Comparison of ENCODE assay signal across 18 mouse cellular contexts in the genomic region with DNA sequence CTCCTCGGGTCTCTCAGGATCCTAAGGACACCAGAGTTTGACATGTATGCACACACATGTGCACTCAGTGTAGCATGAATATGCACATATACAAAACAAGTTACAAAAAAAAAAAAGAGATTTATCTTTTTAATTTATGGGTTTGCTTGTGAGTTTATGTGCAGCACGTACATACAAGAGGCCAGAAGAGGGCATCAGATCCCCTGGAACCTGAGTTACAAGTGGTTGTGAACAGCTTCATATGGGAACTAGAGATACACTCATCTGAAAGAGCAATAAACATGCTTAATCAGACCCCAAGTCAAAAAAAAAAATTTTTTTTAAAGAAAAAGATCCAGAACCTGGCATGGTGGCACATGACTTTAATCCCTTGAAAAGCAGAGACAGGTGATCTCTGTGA. TPM values are rescaled to one million over a fixed set of nuclear protein-coding genes. Genes with fewer than 3 reads are reported as not detected.
DNase-seq lines count a peak whose midpoint lies in the region; ATAC-seq and TF ChIP-seq lines count a peak whose summit lies in the region.
"Had no signal": no experiment of that assay in that cellular context is flagged by ENCODE, and none has a peak within 500 bp of the region (broad histone marks: within the 10 kb centered on the region; RNA-seq: fewer than 3 reads in every experiment).

No protein-coding gene starts in this region.

- H3K9ac ChIP-seq in forebrain, embryonic 11.5 days (ENCODE audit: low read length) = no peak overlapping the region
- no peak overlapping the region for H3K9ac ChIP-seq in forebrain, embryonic 13.5 days
- no peak overlapping the region for H3K9ac ChIP-seq in liver, adult 2 months (ENCODE audit: low read depth, low read length)
- no peak overlapping the region for H3K9ac ChIP-seq in liver, embryonic 12.5 days
- H3K9ac ChIP-seq: midbrain, embryonic 13.5 days; neural tube, embryonic 13.5 days had no signal

- no peaks in the 10 kb centered on the region for H3K79me2 ChIP-seq in liver, adult 2 months (ENCODE audit: control insufficient read depth, insufficient read depth, low read length)

- TF ChIP-seq POLR2A in liver, adult 2 months (IDR thresholded peaks at IDR 0.05; ENCODE audit: extremely low read depth, insufficient read depth, low read length) = no peak

- 15% methylated on average over 2 of the region's 2 CpGs for WGBS in forebrain, embryonic 11.5 days
- 19% methylated on average over 2 of the region's 2 CpGs for WGBS in forebrain, embryonic 13.5 days
- 26% methylated on average over 2 of the region's 2 CpGs for WGBS in liver, adult 2 months
- 23% methylated on average over 2 of the region's 2 CpGs for WGBS in liver, embryonic 12.5 days (ENCODE audit: insufficient replicate concordance)

- no peak for TF ChIP-seq CTCF in liver, adult 2 months (IDR thresholded peaks at IDR 0.05; ENCODE audit: low read depth, low read length)

- no peaks in the 10 kb centered on the region for H3K36me3 ChIP-seq in forebrain, embryonic 11.5 days (ENCODE audit: control insufficient read depth, insufficient read depth, low read length)
- peaks cover 1% of the 10 kb centered on the region; the same call in 1 of the 2 replicates for H3K36me3 ChIP-seq in forebrain, embryonic 13.5 days (ENCODE audit: poor library complexity, severe bottlenecking)
- H3K36me3 ChIP-seq in liver, adult 2 months (ENCODE audit: control insufficient read depth, insufficient read depth, low read length) = no peaks in the 10 kb centered on the region
- peaks cover 6% of the 10 kb centered on the region for H3K36me3 ChIP-seq in liver, embryonic 12.5 days
- H3K36me3 ChIP-seq: neural tube, embryonic 13.5 days had no signal

- no peak for ATAC-seq in forebrain, embryonic 11.5 days (replicated peaks; ENCODE audit: low FRiP score)
- ATAC-seq in forebrain, embryonic 13.5 days = no peak
- no peak for ATAC-seq in liver, embryonic 12.5 days
- ATAC-seq: intestine, embryonic 16.5 days; midbrain, embryonic 13.5 days had no signal

- H3K4me2 ChIP-seq in forebrain, embryonic 11.5 days (ENCODE audit: low read depth, low read length, severe bottlenecking) = no peak overlapping the region
- no peak overlapping the region for H3K4me2 ChIP-seq in forebrain, embryonic 13.5 days
- no peak overlapping the region for H3K4me2 ChIP-seq in liver, embryonic 12.5 days
- H3K4me2 ChIP-seq: midbrain, embryonic 13.5 days; neural tube, embryonic 13.5 days had no signal

- H3K4me3 ChIP-seq in forebrain, embryonic 11.5 days (ENCODE audit: low read depth, low read length) = no peak overlapping the region
- no peak overlapping the region for H3K4me3 ChIP-seq in forebrain, embryonic 13.5 days
- no peak overlapping the region for H3K4me3 ChIP-seq in liver, adult 2 months (ENCODE audit: insufficient read depth, low read depth, low read length)
- no peak overlapping the region for H3K4me3 ChIP-seq in liver, embryonic 12.5 days
- H3K4me3 ChIP-seq: erythroblast, embryonic 14.5 days; midbrain, embryonic 13.5 days; neural tube, embryonic 13.5 days had no signal

- H3K9me3 ChIP-seq in forebrain, embryonic 11.5 days (ENCODE audit: control insufficient read depth, low read length) = no peaks in the 10 kb centered on the region
- no peaks in the 10 kb centered on the region for H3K9me3 ChIP-seq in forebrain, embryonic 13.5 days (replicated peaks)
- no peaks in the 10 kb centered on the region for H3K9me3 ChIP-seq in liver, embryonic 12.5 days (replicated peaks)
- H3K9me3 ChIP-seq: midbrain, embryonic 13.5 days; neural tube, embryonic 13.5 days had no signal

- peaks cover 56% of the 10 kb centered on the region for H3K27me3 ChIP-seq in forebrain, embryonic 11.5 days (ENCODE audit: control insufficient read depth, insufficient read depth, low read length)
- H3K27me3 ChIP-seq in forebrain, embryonic 13.5 days = peaks cover 74% of the 10 kb centered on the region
- H3K27me3 ChIP-seq in liver, adult 2 months (ENCODE audit: control insufficient read depth, insufficient read depth, low read length) = peaks cover 23% of the 10 kb centered on the region
- peaks cover 76% of the 10 kb centered on the region for H3K27me3 ChIP-seq in liver, embryonic 12.5 days (replicated peaks)

- peak; percentile 48 for DNase-seq in forebrain, embryonic 11.5 days (ENCODE audit: low spot score)
- DNase-seq in liver, adult 2 months (ENCODE audit: extremely low read depth, low read depth, low spot score) = peak; percentile 38
- peak; percentile 52 for DNase-seq in thymus, postnatal 25 days
- no peak for DNase-seq in thymus, adult 18-20 months
- DNase-seq in cerebellum, adult 11 months = no peak
- DNase-seq in ovary, adult 18-20 months (ENCODE audit: low spot score) = no peak
- DNase-seq: adrenal gland, postnatal 10 days; heart, adult 11 months; heart, postnatal 14 days had no signal

- no peak overlapping the region for H3K27ac ChIP-seq in forebrain, embryonic 11.5 days (ENCODE audit: low read depth, low read length)
- H3K27ac ChIP-seq in forebrain, embryonic 13.5 days = no peak overlapping the region
- H3K27ac ChIP-seq in liver, adult 2 months (replicated peaks; ENCODE audit: insufficient read depth, low read depth, low read length) = no peak overlapping the region
- no peak overlapping the region for H3K27ac ChIP-seq in liver, embryonic 12.5 days
- H3K27ac ChIP-seq: midbrain, embryonic 13.5 days; neural tube, embryonic 13.5 days had no signal

- peaks cover 10% of the 10 kb centered on the region; the same call in 1 of the 2 replicates for H3K4me1 ChIP-seq in forebrain, embryonic 11.5 days (replicated peaks; ENCODE audit: control insufficient read depth, insufficient read depth, low read length)
- peaks cover 37% of the 10 kb centered on the region for H3K4me1 ChIP-seq in forebrain, embryonic 13.5 days
- H3K4me1 ChIP-seq in liver, adult 2 months (ENCODE audit: control insufficient read depth, insufficient read depth, low read length) = peaks cover 9% of the 10 kb centered on the region
- H3K4me1 ChIP-seq in liver, embryonic 12.5 days = peaks cover 35% of the 10 kb centered on the region

RNA-seq across cellular contexts. Expression of a gene that starts 2.7 kb away (rescaled TPM):
- 34.3 and 36.4 TPM in 2 replicates for polyA plus RNA-seq in forebrain, embryonic 11.5 days (2014; fragmentation: Nextera tagmentation; extraction: Ambion mirVana)
- 46.5 and 47.3 TPM in 2 replicates for polyA plus RNA-seq in forebrain, embryonic 13.5 days (2015; fragmentation: Nextera tagmentation; extraction: Ambion mirVana)
- 4.1 and 6.1 TPM in 2 replicates for total RNA-seq in liver, adult 2 months (2014; rRNA removed)
- 7.7 and 10.8 TPM in 2 replicates for polyA plus RNA-seq in liver, adult 2 months (2012; rRNA removed)
- polyA plus RNA-seq in liver, embryonic 12.5 days (2016; fragmentation: Nextera tagmentation; extraction: Ambion mirVana) = 20.8 and 23.3 TPM in 2 replicates

RNA-seq across cellular contexts. Expression of a gene that starts 4.9 kb away (rescaled TPM):
- not detected in 2 replicates for polyA plus RNA-seq in forebrain, embryonic 11.5 days (2014; fragmentation: Nextera tagmentation; extraction: Ambion mirVana)
- polyA plus RNA-seq in forebrain, embryonic 13.5 days (2015; fragmentation: Nextera tagmentation; extraction: Ambion mirVana) = not detected in 2 replicates
- not detected in 2 replicates for total RNA-seq in liver, adult 2 months (2014; rRNA removed)
- not detected in 2 replicates for polyA plus RNA-seq in liver, adult 2 months (2012; rRNA removed)
- 0.11 and 0.42 TPM in 2 replicates for polyA plus RNA-seq in liver, embryonic 12.5 days (2016; fragmentation: Nextera tagmentation; extraction: Ambion mirVana)
- total RNA-seq: heart, postnatal 14 days; layer of hippocampus, adult 8-10 months; left cerebral cortex, postnatal 14 days had no signal
- polyA plus RNA-seq: erythroblast, embryonic 14.5 days; liver, embryonic 16.5 days; midbrain, embryonic 13.5 days had no signal

RNA-seq across cellular contexts. Expression of a gene that starts 11.2 kb away (rescaled TPM):
- 0.40 TPM in 1 of 2 replicates, not detected in the other for polyA plus RNA-seq in forebrain, embryonic 11.5 days (2014; fragmentation: Nextera tagmentation; extraction: Ambion mirVana)
- polyA plus RNA-seq in forebrain, embryonic 13.5 days (2015; fragmentation: Nextera tagmentation; extraction: Ambion mirVana) = 0.46 TPM in 1 of 2 replicates, not detected in the other
- 0.65 and 0.81 TPM in 2 replicates for total RNA-seq in liver, adult 2 months (2014; rRNA removed)
- 0.34 and 1.1 TPM in 2 replicates for polyA plus RNA-seq in liver, adult 2 months (2012; rRNA removed)
- 0.25 and 0.44 TPM in 2 replicates for polyA plus RNA-seq in liver, embryonic 12.5 days (2016; fragmentation: Nextera tagmentation; extraction: Ambion mirVana)
- polyA plus RNA-seq: erythroblast, embryonic 14.5 days; midbrain, embryonic 13.5 days; neural tube, embryonic 13.5 days had no signal

RNA-seq across cellular contexts. Expression of a gene that starts 17.3 kb away (rescaled TPM):
- 0.85 and 1.3 TPM in 2 replicates for polyA plus RNA-seq in forebrain, embryonic 11.5 days (2014; fragmentation: Nextera tagmentation; extraction: Ambion mirVana)
- polyA plus RNA-seq in forebrain, embryonic 13.5 days (2015; fragmentation: Nextera tagmentation; extraction: Ambion mirVana) = 0.53 and 0.59 TPM in 2 replicates
- 7.4 and 7.5 TPM in 2 replicates for total RNA-seq in liver, adult 2 months (2014; rRNA removed)
- polyA plus RNA-seq in liver, adult 2 months (2012; rRNA removed) = 8.1 and 9.6 TPM in 2 replicates
- polyA plus RNA-seq in liver, embryonic 12.5 days (2016; fragmentation: Nextera tagmentation; extraction: Ambion mirVana) = 5.0 and 5.4 TPM in 2 replicates

RNA-seq across cellular contexts. Expression of a gene that starts 19.9 kb away (rescaled TPM):
- 30.1 and 32.5 TPM in 2 replicates for polyA plus RNA-seq in forebrain, embryonic 11.5 days (2014; fragmentation: Nextera tagmentation; extraction: Ambion mirVana)
- 60.6 and 65.8 TPM in 2 replicates for polyA plus RNA-seq in forebrain, embryonic 13.5 days (2015; fragmentation: Nextera tagmentation; extraction: Ambion mirVana)
- 14.0 and 17.5 TPM in 2 replicates for total RNA-seq in liver, adult 2 months (2014; rRNA removed)
- 23.3 and 24.1 TPM in 2 replicates for polyA plus RNA-seq in liver, adult 2 months (2012; rRNA removed)
- polyA plus RNA-seq in liver, embryonic 12.5 days (2016; fragmentation: Nextera tagmentation; extraction: Ambion mirVana) = 147 and 154 TPM in 2 replicates

Comparison
In these comparisons a context has a peak if more than half of its experiments do, and no peak if none do; other contexts are left out.
1. DNase-seq: peak in forebrain, embryonic 11.5 days (single experiment), liver, adult 2 months (single experiment) and thymus, postnatal 25 days (single experiment); none in thymus, adult 18-20 months (0 of 2), cerebellum, adult 11 months (single experiment) and ovary, adult 18-20 months (single experiment).